Mouse (Mus musculus) midbrain, embryonic 10.5 days (tissue): Measurements from ENCODE around the gene Nrxn3. TPM values are rescaled to one million over a fixed set of nuclear protein-coding genes. Genes with fewer than 3 reads are reported as not detected.

Experiments
- DNase-seq: peaks from one replicate; pipeline ENCODE4 v3.0.0-alpha.2; 2017; ENCODE audit warnings: low spot score
- H3K27ac ChIP-seq: fragments of 300-500 bp; sonication (generic); replicated peaks from 2 replicates; pipeline ENCODE4 v1.5.1; 2016; ENCODE audit warnings: mild to moderate bottlenecking
- H3K27me3 ChIP-seq: fragments of 300-500 bp; sonication (generic); 2 replicates; pipeline ENCODE4 v1.6.1; 2016; ENCODE audit warnings: low read depth, mild to moderate bottlenecking; ENCODE audit not compliant: poor library complexity, severe bottlenecking
- H3K36me3 ChIP-seq: fragments of 300-500 bp; sonication (generic); 2 replicates; pipeline ENCODE4 v1.6.1; 2016; ENCODE audit warnings: mild to moderate bottlenecking, moderate library complexity
- H3K4me1 ChIP-seq: fragments of 300-500 bp; sonication (generic); 2 replicates; pipeline ENCODE4 v1.6.1; 2016
- H3K4me3 ChIP-seq: fragments of 300-500 bp; sonication (generic); 2 replicates; pipeline ENCODE4 v1.5.1; 2016; ENCODE audit warnings: mild to moderate bottlenecking, moderate library complexity
- H3K9me3 ChIP-seq: fragments of 300-500 bp; sonication (generic); replicated peaks from 2 replicates; pipeline ENCODE4 v1.6.1; 2016; ENCODE audit warnings: mild to moderate bottlenecking
- WGBS: fragments of 180-500 bp; shearing (Covaris S2); methylation state at CpG from one replicate; pipeline ENCODE4 v1.1.7; 2016; 5-methylcytosine and 5-hydroxymethylcytosine counted together
- polyA plus RNA-seq: library from polyadenylated mRNA; unstranded; fragments of >200 nt; fragmentation: Nextera tagmentation; extraction: Ambion mirVana; gene quantifications from 2 replicates; pipeline ENCODE4 v1.2.1, GENCODE M21; 2016

The Nrxn3 gene
- polyA plus RNA-seq, 1 experiment from 2014 or later, result 5.2 TPM

GRCm38 (mm10) chr12:89909578-89909977, 1186.9 kb downstream of the Nrxn3 start:
- Histone ChIP-seq H3K27ac (no peak overlapping the region; the same call in 1 of the 2 replicates), H3K9me3 (no peaks in the 10 kb centered on the region), H3K4me1 (peaks cover 16% of the 10 kb centered on the region), H3K27me3 (no peaks in the 10 kb centered on the region), H3K36me3 (no peaks in the 10 kb centered on the region), H3K4me3 (no peak overlapping the region)
- DNase-seq, result peak; percentile 11
- WGBS, result 50% methylated on average over 3 of the region's 3 CpGs

GRCm38 (mm10) chr12:89918138-89918829, 1195.6 kb downstream of the Nrxn3 start:
- Histone ChIP-seq H3K4me1 (0 out of 2 replicates have a peak, but pooled peaks cover 4% of the 10 kb centered on the region), H3K27me3 (no peaks in the 10 kb centered on the region), H3K9me3 (no peaks in the 10 kb centered on the region), H3K36me3 (no peaks in the 10 kb centered on the region), H3K4me3 (no peak overlapping the region), H3K27ac (no peak overlapping the region)
- DNase-seq, result no peak
- WGBS, result 85% methylated on average over 8 of the region's 8 CpGs

GRCm38 (mm10) chr12:89932338-89932737, 1209.7 kb downstream of the Nrxn3 start:
- Histone ChIP-seq H3K27ac (no peak overlapping the region), H3K27me3 (no peaks in the 10 kb centered on the region), H3K4me3 (no peak overlapping the region), H3K36me3 (no peaks in the 10 kb centered on the region), H3K9me3 (no peaks in the 10 kb centered on the region), H3K4me1 (no peaks in the 10 kb centered on the region)
- WGBS, result 91% methylated on average over 1 of the region's 1 CpGs
- no peak for DNase-seq

- DNase-seq, result no peak
- H3K9me3 ChIP-seq, result no peaks in the 10 kb centered on the region
- 92% methylated on average over 5 of the region's 5 CpGs for WGBS
- H3K4me1 ChIP-seq, result no peaks in the 10 kb centered on the region
- no peak overlapping the region for H3K4me3 ChIP-seq
- no peaks in the 10 kb centered on the region for H3K36me3 ChIP-seq
- no peaks in the 10 kb centered on the region for H3K27me3 ChIP-seq
- H3K27ac ChIP-seq, result no peak overlapping the region
Measured at GRCm38 (mm10) chr12:89933630-89934029, 1211.0 kb downstream of the Nrxn3 start.

GRCm38 (mm10) chr12:89940746-89941145, 1218.1 kb downstream of the Nrxn3 start:
- no peak for DNase-seq
- H3K4me1 ChIP-seq, result no peaks in the 10 kb centered on the region
- no peaks in the 10 kb centered on the region for H3K27me3 ChIP-seq
- no peaks in the 10 kb centered on the region for H3K36me3 ChIP-seq
- H3K4me3 ChIP-seq, result no peak overlapping the region
- no peaks in the 10 kb centered on the region for H3K9me3 ChIP-seq
- WGBS, result 93% methylated on average over 2 of the region's 2 CpGs
- no peak overlapping the region for H3K27ac ChIP-seq

- Histone ChIP-seq H3K9me3 (no peaks in the 10 kb centered on the region), H3K4me3 (no peak overlapping the region), H3K27me3 (no peaks in the 10 kb centered on the region), H3K27ac (no peak overlapping the region), H3K36me3 (no peaks in the 10 kb centered on the region), H3K4me1 (no peaks in the 10 kb centered on the region)
- 88% methylated on average over 2 of the region's 2 CpGs for WGBS
- no peak for DNase-seq
Measured at GRCm38 (mm10) chr12:89945911-89946502, 1223.3 kb downstream of the Nrxn3 start.

- H3K9me3 ChIP-seq, result no peaks in the 10 kb centered on the region
- no peaks in the 10 kb centered on the region for H3K4me1 ChIP-seq
- H3K4me3 ChIP-seq, result no peak overlapping the region
- no peaks in the 10 kb centered on the region for H3K27me3 ChIP-seq
- H3K36me3 ChIP-seq, result no peaks in the 10 kb centered on the region
- DNase-seq, result no peak
- H3K27ac ChIP-seq, result no peak overlapping the region
- 76% methylated on average over 5 of the region's 5 CpGs for WGBS
Measured at GRCm38 (mm10) chr12:89946522-89946921, 1223.8 kb downstream of the Nrxn3 start.

- H3K9me3 ChIP-seq, result no peaks in the 10 kb centered on the region
- no peak overlapping the region for H3K4me3 ChIP-seq
- peaks cover 5% of the 10 kb centered on the region; the same call in 1 of the 2 replicates for H3K4me1 ChIP-seq
- no peaks in the 10 kb centered on the region for H3K27me3 ChIP-seq
- H3K36me3 ChIP-seq, result no peaks in the 10 kb centered on the region
- DNase-seq, result no peak
- H3K27ac ChIP-seq, result no peak overlapping the region
Measured at GRCm38 (mm10) chr12:89953237-89953636, 1230.6 kb downstream of the Nrxn3 start.

GRCm38 (mm10) chr12:89953649-89954048, 1231.0 kb downstream of the Nrxn3 start:
- WGBS, result 74% methylated on average over 3 of the region's 3 CpGs
- Histone ChIP-seq H3K27ac (no peak overlapping the region), H3K27me3 (no peaks in the 10 kb centered on the region), H3K9me3 (no peaks in the 10 kb centered on the region), H3K36me3 (no peaks in the 10 kb centered on the region), H3K4me1 (peaks cover 5% of the 10 kb centered on the region; the same call in 1 of the 2 replicates), H3K4me3 (no peak overlapping the region)
- no peak for DNase-seq

GRCm38 (mm10) chr12:89954441-89955070, 1231.9 kb downstream of the Nrxn3 start:
- Histone ChIP-seq H3K27me3 (no peaks in the 10 kb centered on the region), H3K9me3 (no peaks in the 10 kb centered on the region), H3K27ac (no peak overlapping the region), H3K36me3 (no peaks in the 10 kb centered on the region), H3K4me3 (no peak overlapping the region), H3K4me1 (peaks cover 5% of the 10 kb centered on the region; the same call in 1 of the 2 replicates)
- no peak for DNase-seq
- WGBS, result 74% methylated on average over 5 of the region's 5 CpGs

- H3K4me1 ChIP-seq, result no peaks in the 10 kb centered on the region
- no peak overlapping the region for H3K27ac ChIP-seq
- H3K27me3 ChIP-seq, result no peaks in the 10 kb centered on the region
- no peak overlapping the region for H3K4me3 ChIP-seq
- H3K9me3 ChIP-seq, result no peaks in the 10 kb centered on the region
- DNase-seq, result no peak
- H3K36me3 ChIP-seq, result no peaks in the 10 kb centered on the region
- 75% methylated on average over 1 of the region's 1 CpGs for WGBS
Measured at GRCm38 (mm10) chr12:89963073-89963472, 1240.4 kb downstream of the Nrxn3 start.

- 94% methylated on average over 4 of the region's 4 CpGs for WGBS
- no peaks in the 10 kb centered on the region for H3K4me1 ChIP-seq
Measured at GRCm38 (mm10) chr12:89976648-89977047, 1254.0 kb downstream of the Nrxn3 start.

GRCm38 (mm10) chr12:89977479-89977878, 1254.8 kb downstream of the Nrxn3 start:
- no peak overlapping the region for H3K27ac ChIP-seq
- 88% methylated on average over 5 of the region's 5 CpGs for WGBS
- no peaks in the 10 kb centered on the region for H3K27me3 ChIP-seq
- H3K4me1 ChIP-seq, result peaks cover 3% of the 10 kb centered on the region
- no peak for DNase-seq
- no peaks in the 10 kb centered on the region for H3K36me3 ChIP-seq
- no peak overlapping the region for H3K4me3 ChIP-seq
- H3K9me3 ChIP-seq, result no peaks in the 10 kb centered on the region

More at GRCm38 (mm10) chr12:89976648-89977047, 1254.0 kb downstream of the Nrxn3 start:
- no peak overlapping the region for H3K27ac ChIP-seq
- no peak overlapping the region for H3K4me3 ChIP-seq
- no peak for DNase-seq
- no peaks in the 10 kb centered on the region for H3K9me3 ChIP-seq
- H3K27me3 ChIP-seq, result no peaks in the 10 kb centered on the region
- no peaks in the 10 kb centered on the region for H3K36me3 ChIP-seq
